Comparison of ENCODE assay signal across 8 mouse cellular contexts in genomic region chr7:89526731-89527429, GRCm38 (mm10). TPM values are rescaled to one million over a fixed set of nuclear protein-coding genes. Genes with fewer than 3 reads are reported as not detected.
DNase-seq lines count a peak whose midpoint lies in the region; ATAC-seq lines count a peak whose summit lies in the region.

Gene Prss23, minus strand, starts transcription at chr7:89527187.

- peak; percentile 49; the same call in 1 of the 2 replicates for ATAC-seq in heart, embryonic 16.5 days (replicated peaks; ENCODE audit: extremely low read depth, insufficient read depth, low FRiP score)
- no peak for ATAC-seq in midbrain, embryonic 13.5 days

- peak; percentile 65 for DNase-seq in heart, adult 11 months
- no peak for DNase-seq in heart, adult 9 months (ENCODE audit: low spot score in 2 of 2)
- no peak for DNase-seq in urinary bladder, adult 2 months (ENCODE audit: low spot score)
- no peak for DNase-seq in urinary bladder, postnatal 36 days (ENCODE audit: low spot score in 2 of 2)
- DNase-seq in right cerebral cortex, postnatal 10 days (ENCODE audit: low spot score in 2 of 2) = no peak
- no peak for DNase-seq in kidney, adult 18-20 months

- H3K4me2 ChIP-seq in heart, embryonic 16.5 days (ENCODE audit: low read depth, low read length) = peak within 1 kb of the TSS; percentile 42
- no peak within 1 kb of the TSS for H3K4me2 ChIP-seq in midbrain, embryonic 13.5 days (replicated peaks)

- H3K9ac ChIP-seq in heart, embryonic 16.5 days (ENCODE audit: low read length) = peak within 1 kb of the TSS; percentile 55
- no peak within 1 kb of the TSS for H3K9ac ChIP-seq in midbrain, embryonic 13.5 days (replicated peaks)

- peak within 1 kb of the TSS; percentile 8; the same call in 1 of the 2 replicates for H3K4me3 ChIP-seq in heart, embryonic 16.5 days (ENCODE audit: low read length)
- H3K4me3 ChIP-seq in midbrain, embryonic 13.5 days (replicated peaks) = no peak within 1 kb of the TSS

- H3K36me3 ChIP-seq in heart, embryonic 16.5 days (ENCODE audit: control insufficient read depth, insufficient read depth) = no peaks in the 10 kb centered on the region
- H3K36me3 ChIP-seq in midbrain, embryonic 13.5 days = no peaks in the 10 kb centered on the region

- no peaks in the 10 kb centered on the region for H3K27me3 ChIP-seq in heart, embryonic 16.5 days (ENCODE audit: control insufficient read depth, insufficient read depth, low read length)
- no peaks in the 10 kb centered on the region for H3K27me3 ChIP-seq in midbrain, embryonic 13.5 days

- 41% methylated on average over 16 of the region's 16 CpGs for WGBS in heart, embryonic 16.5 days
- WGBS in midbrain, embryonic 13.5 days = 77% methylated on average over 16 of the region's 16 CpGs

- H3K9me3 ChIP-seq in heart, embryonic 16.5 days (replicated peaks; ENCODE audit: control insufficient read depth, low read length) = no peaks in the 10 kb centered on the region
- H3K9me3 ChIP-seq in midbrain, embryonic 13.5 days = no peaks in the 10 kb centered on the region

- peak within 1 kb of the TSS; percentile 57 for H3K27ac ChIP-seq in heart, embryonic 16.5 days (ENCODE audit: low read length)
- H3K27ac ChIP-seq in midbrain, embryonic 13.5 days = no peak within 1 kb of the TSS

- peaks cover 10% of the 10 kb centered on the region for H3K4me1 ChIP-seq in heart, embryonic 16.5 days (ENCODE audit: control insufficient read depth, insufficient read depth, low read length)
- H3K4me1 ChIP-seq in midbrain, embryonic 13.5 days (replicated peaks) = no peaks in the 10 kb centered on the region

RNA-seq across cellular contexts. Expression of gene Prss23, which starts in this region (rescaled TPM):
- 402 and 448 TPM in 2 replicates for polyA plus RNA-seq in urinary bladder, adult 2 months (2012; rRNA removed)
- polyA plus RNA-seq in heart, embryonic 16.5 days (2015; fragmentation: Nextera tagmentation; extraction: Ambion mirVana) = 29.3 and 33.4 TPM in 2 replicates
- 12.6 and 14.4 TPM in 2 replicates for polyA plus RNA-seq in midbrain, embryonic 13.5 days (2015; fragmentation: Nextera tagmentation; extraction: Ambion mirVana)

Comparison
In these comparisons a context has a peak if more than half of its experiments do, and no peak if none do; other contexts are left out.
1. RNA of gene Prss23 (polyA plus RNA-seq): 402 to 448 TPM in urinary bladder, adult 2 months; 29.3 to 33.4 TPM in heart, embryonic 16.5 days and 12.6 to 14.4 TPM in midbrain, embryonic 13.5 days; every median in the first group is over 10 times any median in the second.